Mouse (Mus musculus) forebrain, embryonic 16.5 days (tissue): ENCODE measurements at regions not wholly inside any gene's neighbourhood (a gene's known extent, or its start where the extent isn't known, plus 50 kb on each side); places are given as distances from the start of the nearest gene placed in this dataset.

Experiments
- ATAC-seq: fragments of 200-750 bp; cut with Nextera tagmentation; 2 replicates; pipeline ENCODE4 v1.8.0; 2017; ENCODE audit warnings: mild to moderate bottlenecking, moderate library complexity
- H3K27ac ChIP-seq: fragments of 300-500 bp; sonication (generic); 2 replicates; pipeline ENCODE4 v1.5.1; 2014; ENCODE audit warnings: low read length, control low read depth
- H3K27me3 ChIP-seq: fragments of 300-500 bp; sonication (generic); replicated peaks from 2 replicates; pipeline ENCODE4 v1.6.1; 2014; ENCODE audit warnings: low read length; ENCODE audit not compliant: control insufficient read depth, insufficient read depth
- H3K36me3 ChIP-seq: fragments of 300-500 bp; sonication (generic); 2 replicates; pipeline ENCODE4 v1.6.1; 2014; ENCODE audit not compliant: control insufficient read depth, insufficient read depth
- H3K4me1 ChIP-seq: fragments of 300-500 bp; sonication (generic); replicated peaks from 2 replicates; pipeline ENCODE4 v1.6.1; 2014; ENCODE audit warnings: low read length; ENCODE audit not compliant: control insufficient read depth, insufficient read depth
- H3K4me2 ChIP-seq: fragments of 300-500 bp; sonication (generic); 2 replicates; pipeline ENCODE4 v1.6.1; 2014; ENCODE audit warnings: mild to moderate bottlenecking, low read length, control low read depth
- H3K4me3 ChIP-seq: fragments of 300-500 bp; sonication (generic); replicated peaks from 2 replicates; pipeline ENCODE4 v1.5.1; 2014; ENCODE audit warnings: mild to moderate bottlenecking, low read length, control low read depth
- H3K9ac ChIP-seq: fragments of 300-500 bp; sonication (generic); replicated peaks from 2 replicates; pipeline ENCODE4 v1.6.1; 2014; ENCODE audit warnings: low read depth, low read length, control low read depth
- H3K9me3 ChIP-seq: fragments of 300-500 bp; sonication (generic); 2 replicates; pipeline ENCODE4 v1.6.1; 2016; ENCODE audit warnings: low read length; ENCODE audit not compliant: control insufficient read depth
- WGBS: fragments of 180-500 bp; shearing (Covaris S2); extraction: QIAGEN DNeasy Blood & Tissue Kit; methylation state at CpG from one replicate; pipeline ENCODE4 v1.1.7; 2014; 5-methylcytosine and 5-hydroxymethylcytosine counted together

GRCm38 (mm10) chr10:111921492-111921891 is 51.0 kb upstream of the Krr1 start:
- Histone ChIP-seq H3K9ac (no peak overlapping the region), H3K9me3 (no peaks in the 10 kb centered on the region), H3K27ac (no peak overlapping the region), H3K4me2 (no peak overlapping the region), H3K27me3 (no peaks in the 10 kb centered on the region), H3K4me1 (peaks cover 8% of the 10 kb centered on the region), H3K4me3 (no peak overlapping the region), H3K36me3 (no peaks in the 10 kb centered on the region)
- WGBS, result 78% methylated on average over 9 of the region's 9 CpGs
- ATAC-seq, result no peak
